Comparison of ENCODE assay signal across 1 mouse cellular context in the genomic region with DNA sequence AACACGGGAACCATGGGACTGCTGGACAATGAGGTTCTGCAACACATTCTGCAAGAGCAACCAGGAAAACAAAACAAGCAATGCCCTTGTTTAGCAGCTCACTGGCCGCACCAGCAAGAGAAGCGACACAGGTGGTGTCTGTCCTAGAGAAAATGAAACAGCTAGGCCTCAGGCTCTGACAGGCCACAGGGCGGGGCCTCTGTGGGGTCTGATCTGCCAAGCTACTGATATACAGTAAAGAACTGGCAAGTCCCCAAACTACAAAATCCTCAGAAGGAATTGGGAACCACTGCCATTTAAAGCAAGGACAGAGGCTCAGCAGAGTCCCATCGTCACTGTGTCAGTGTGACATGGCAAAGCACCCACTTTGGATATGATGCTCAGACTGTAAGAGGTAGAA.
TF ChIP-seq lines count a peak whose summit lies in the region.

No protein-coding gene starts in this region.

TF ChIP-seq in CH12.LX, 34 proteins besides CTCF, POLR2A, EP300 and RAD21:
- TF ChIP-seq KAT2A (IDR thresholded peaks at IDR 0.05; ENCODE audit: insufficient replicate concordance, low read length) (0 out of 2 replicates have a peak, but pooled peaks have one; percentile 19), TCF12 (IDR thresholded peaks at IDR 0.05; ENCODE audit: low read depth, low read length) (peak; percentile 47; the same call in 1 of the 2 replicates), JUND (conservative IDR thresholded peaks at IDR 0.05; ENCODE audit: low read depth, low read length) (no peak), IRF4 (IDR thresholded peaks at IDR 0.05; ENCODE audit: low read depth, low read length) (peak; percentile 52), RCOR1 (conservative IDR thresholded peaks at IDR 0.05; ENCODE audit: low read depth, low read length) (no peak), CHD2 (IDR thresholded peaks at IDR 0.05; ENCODE audit: low read length) (no peak), SIN3A (IDR thresholded peaks at IDR 0.05; ENCODE audit: low read length) (peak; percentile 74; the same call in 1 of the 2 replicates)
